Mouse (Mus musculus): ENCODE data around the gene Srrm4.
"Not testable (repeated sequence)": the region's sequence is repeated elsewhere in the genome, so short reads cannot be mapped to it uniquely, and the experiment has no call there.

The Srrm4 gene

GRCm38 (mm10) chr5:116438328-116438727 lies 153.3 kb downstream of the Srrm4 start:
- no peak for DNase-seq

- no peak for DNase-seq
These were observed 155.5 kb downstream of the Srrm4 start for GRCm38 (mm10) chr5:116436117-116436516.

DNA sequence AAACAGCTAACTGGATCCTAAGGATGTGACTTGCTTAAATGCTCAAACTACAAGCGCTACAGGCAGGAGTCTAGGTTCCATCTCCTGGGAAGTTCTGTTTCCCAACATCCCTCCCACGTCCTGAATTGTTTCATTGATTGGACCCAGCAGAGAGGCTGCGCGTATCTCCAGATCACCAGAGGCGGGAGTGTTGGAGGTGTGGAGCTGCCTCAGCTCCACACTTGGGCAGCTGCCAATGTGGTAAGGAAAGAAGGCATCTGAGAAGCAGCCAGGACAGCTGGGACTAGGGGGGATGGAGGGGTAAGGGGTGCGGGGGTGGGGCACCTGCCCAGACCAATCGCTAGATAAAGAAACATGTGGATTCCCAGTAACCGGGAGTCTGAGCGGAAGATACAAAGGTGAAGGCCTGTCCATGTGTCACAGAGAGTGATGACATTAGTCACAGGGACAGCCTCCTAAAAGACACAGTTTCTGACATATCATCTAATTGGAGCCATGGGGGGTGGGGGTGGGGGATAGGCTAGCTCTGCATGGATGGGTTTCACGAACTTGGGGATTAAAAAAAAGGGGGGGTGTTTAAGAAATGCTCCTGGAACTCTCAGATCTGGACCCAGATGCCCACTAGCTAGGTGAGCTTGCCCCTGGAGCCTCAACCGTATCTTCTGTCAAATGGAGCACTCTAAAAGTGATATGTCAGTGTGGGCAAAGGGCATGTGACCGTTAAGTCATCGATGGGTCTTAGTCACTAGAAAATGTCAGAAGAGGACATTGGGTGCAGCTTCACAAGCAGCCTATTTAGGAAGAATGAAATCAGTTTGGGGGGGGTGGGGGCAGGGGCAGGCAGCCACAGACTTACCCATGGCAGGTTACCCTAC lies 156.4 kb downstream of the Srrm4 start:
- no peak for DNase-seq

DNA sequence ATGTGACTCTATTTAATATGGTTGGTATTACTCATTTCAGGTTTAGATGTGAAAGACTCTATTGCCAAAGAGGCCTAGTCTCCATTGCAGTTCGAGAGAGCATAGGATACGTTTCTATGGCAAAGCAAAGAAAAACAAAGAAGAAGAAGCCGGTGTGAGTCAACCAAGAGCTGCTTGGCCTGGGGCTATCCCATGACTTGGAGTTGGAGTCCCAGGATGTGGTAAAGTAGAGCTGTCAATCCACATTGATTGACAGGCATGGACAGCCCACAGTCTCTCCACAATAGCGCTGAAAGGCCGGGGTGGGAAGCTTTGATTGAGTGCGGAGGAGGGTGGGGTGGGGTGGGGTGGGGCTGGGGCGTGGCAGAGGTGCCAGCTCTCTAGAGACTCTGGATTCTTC lies 158.7 kb downstream of the Srrm4 start:
- no peak for DNase-seq

GRCm38 (mm10) chr5:116426701-116427100 lies 164.9 kb downstream of the Srrm4 start:
- no peak for DNase-seq

DNA sequence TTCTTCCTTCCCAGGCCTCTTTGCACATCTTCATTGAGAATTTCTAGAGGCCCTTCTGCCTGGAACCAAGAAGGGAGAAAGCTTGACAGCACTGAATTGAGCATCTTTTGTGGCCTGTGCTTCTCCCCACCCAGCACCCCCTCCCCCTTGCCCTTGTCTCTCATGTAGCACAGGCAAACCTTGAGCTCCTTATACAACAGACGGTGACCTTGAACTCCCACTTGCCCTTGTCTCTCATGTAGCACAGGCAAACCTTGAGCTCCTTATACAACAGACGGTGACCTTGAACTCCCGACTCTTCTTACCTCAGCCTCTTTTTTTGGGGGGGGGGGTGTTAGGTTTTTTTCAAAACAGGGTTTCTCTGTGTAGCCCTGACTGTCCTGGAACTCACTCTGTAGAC lies 165.9 kb downstream of the Srrm4 start:
- not testable (repeated sequence) for DNase-seq

DNA sequence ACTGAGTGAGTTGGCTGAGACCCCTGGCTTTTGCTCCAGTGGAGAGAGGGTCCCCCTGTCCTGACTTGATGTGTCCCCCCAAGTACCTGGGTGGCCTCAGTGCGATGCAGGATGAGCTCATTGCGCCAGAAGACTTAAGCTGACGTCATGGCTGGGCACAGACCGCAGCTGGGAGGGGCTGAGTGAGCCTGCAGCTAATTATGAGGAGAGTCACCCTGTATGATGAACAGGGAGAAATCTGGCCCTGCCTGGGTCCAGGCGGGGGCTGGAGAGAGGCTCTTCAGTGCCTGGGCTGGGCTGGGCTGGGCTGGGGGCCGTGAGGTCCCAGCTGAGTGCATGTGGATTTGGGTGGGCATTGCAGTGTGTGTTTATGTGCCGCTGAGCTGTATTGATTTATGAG lies 166.3 kb downstream of the Srrm4 start:
- no peak for DNase-seq

- no peak for DNase-seq
These were observed 167.9 kb downstream of the Srrm4 start for GRCm38 (mm10) chr5:116423746-116424145.

DNA sequence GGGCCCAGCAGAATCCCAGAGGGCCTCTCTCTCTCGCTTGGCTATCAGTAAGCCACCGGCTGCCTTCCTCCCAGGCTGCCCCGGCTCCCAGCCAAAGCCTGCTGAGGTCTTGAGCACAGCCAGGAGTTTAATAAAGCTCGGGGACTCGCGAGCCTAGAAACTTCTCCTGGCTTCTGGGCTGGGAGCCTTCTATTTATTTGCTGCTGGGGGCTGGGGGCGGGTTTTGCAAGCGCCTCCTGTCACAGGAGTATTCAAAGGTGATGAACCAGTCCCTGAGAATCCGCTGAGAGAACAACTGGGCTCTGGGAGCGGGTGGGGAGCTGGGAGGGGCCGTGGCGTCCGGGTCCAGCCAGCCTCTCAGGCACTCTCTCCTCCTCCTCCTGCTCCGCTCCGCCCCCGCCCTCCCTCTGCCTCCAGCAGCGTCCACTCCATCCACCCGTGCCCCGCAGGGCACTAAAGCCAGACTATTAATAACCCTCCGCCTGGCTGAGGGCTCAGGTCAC lies 168.9 kb downstream of the Srrm4 start, which contains the start of gene Hspb8:
Hspb8 (minus strand) TSS at position 166 of the 503 bp plus-strand sequence.
- no peak for DNase-seq

DNA sequence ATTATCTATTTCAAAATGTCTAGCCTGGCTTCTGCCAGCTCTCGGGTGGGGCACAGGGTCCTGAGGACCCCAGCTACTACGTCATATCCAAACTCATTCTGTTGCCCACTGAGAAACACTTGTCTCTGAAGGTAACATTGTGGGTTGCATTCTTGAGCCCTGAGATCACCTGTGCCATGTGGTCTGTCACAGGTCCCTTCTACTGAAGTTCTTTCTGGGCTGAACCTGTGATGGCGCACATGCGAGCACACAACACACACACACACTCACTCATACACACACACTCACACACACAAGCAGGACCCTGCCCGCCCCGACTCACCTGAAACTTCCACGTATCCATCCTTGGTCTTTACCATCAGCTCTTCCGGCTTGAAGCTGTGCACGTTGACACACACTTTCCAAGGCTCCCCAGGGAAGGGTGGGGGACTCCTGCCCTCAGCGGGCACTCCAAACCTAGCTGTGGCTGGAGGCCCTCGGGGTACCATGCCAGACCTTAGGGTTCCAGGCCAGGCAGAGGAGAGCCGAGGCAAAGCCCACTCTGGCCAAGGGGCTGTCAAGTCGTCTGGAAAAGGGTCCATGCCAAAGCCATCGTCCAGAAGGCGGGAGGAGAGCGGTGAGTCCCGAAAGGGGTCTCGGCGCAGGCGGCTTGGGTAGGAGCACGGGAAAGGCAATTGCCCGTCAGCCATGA lies 169.7 kb downstream of the Srrm4 start:
- DNase-seq, result no peak

DNA sequence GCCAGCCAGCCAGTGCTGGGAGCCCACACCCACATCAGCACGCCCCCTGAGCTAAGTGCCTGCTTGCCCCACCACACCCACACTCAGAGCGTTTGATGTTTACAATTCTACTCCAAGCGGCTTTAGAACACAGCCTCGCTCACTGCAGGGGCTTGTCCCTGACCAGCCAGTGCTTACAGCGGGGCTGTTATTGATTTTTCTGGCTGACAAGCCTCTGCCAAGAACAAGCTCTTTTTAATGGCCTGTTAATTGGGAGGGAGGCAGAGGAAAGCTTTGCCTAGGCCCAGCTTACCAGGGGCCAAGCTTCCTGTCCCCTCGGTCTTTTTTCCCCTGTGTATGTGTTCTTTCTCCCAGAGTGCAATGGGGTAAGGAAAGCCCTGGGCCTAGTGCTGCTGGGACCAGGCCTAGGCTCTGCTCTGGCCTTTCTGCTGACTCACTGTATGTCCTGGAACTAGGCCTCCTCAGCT lies 170.8 kb downstream of the Srrm4 start:
- DNase-seq, result no peak

GRCm38 (mm10) chr5:116420213-116420612 lies 171.4 kb downstream of the Srrm4 start:
- DNase-seq, result no peak

DNA sequence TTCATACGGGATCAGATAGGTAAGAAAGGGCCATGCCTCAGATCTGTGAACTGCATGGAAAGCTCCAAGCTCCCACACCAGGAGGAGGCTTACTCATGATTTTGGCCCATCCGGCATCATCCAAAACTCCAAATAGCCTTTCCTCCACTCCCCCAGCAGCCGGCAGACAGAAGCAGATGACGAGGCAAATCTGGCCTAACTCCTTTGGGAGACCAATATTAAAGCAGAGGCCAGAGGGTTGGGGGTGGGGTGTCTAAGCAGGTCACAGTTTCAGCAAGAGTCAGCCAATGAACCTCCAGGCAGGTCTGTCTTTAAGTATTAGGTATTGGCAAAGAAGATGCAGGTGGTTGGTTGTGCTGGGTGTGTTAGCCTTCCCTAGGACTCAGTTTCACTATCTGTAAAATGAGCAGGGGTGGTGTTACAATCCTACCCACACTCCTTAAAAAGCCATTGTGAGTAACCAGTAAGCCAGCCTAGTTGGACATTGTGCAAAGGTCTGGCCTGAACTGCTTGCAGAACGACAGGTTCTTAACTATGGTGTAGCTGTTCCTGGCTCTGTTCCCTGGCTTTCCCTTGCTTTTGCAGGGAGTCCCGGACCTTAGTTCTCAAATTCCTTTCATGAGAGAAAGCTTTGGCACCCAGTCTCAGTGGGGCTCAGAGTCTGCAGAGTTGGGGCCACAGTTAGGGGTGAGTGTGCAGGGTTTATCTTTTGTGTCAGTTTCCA lies 172.1 kb downstream of the Srrm4 start:
- DNase-seq, result no peak

GRCm38 (mm10) chr5:116416208-116416607 lies 175.4 kb downstream of the Srrm4 start:
- DNase-seq, result no peak

- DNase-seq, result no peak
These were observed 181.7 kb downstream of the Srrm4 start for GRCm38 (mm10) chr5:116409689-116410590.

- no peak for DNase-seq
These were observed 182.7 kb downstream of the Srrm4 start for GRCm38 (mm10) chr5:116408965-116409364.

- no peak for DNase-seq
These were observed 183.7 kb downstream of the Srrm4 start for GRCm38 (mm10) chr5:116407936-116408335.

GRCm38 (mm10) chr5:116407321-116407720 lies 184.3 kb downstream of the Srrm4 start:
- DNase-seq, result no peak

DNA sequence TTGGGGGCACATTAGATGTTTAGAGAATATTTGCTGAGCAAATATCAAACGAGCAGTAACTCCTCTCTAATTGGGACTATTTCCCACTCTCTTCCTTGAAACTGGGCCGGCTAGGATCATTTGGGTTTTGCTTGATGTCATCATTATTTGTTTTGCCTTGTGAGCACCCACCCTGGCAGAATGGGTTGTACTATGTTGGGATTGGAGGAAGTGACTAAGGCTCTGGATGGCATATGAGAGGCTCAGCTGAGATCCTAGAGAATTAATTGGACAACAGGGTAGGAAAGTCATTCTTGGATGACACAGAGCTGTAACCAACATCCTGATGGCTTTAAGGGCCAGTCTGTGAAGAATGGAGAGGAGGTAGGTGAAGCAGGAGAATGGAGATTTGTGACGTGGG lies 185.1 kb downstream of the Srrm4 start:
- DNase-seq, result no peak

GRCm38 (mm10) chr5:116405934-116406333 lies 185.7 kb downstream of the Srrm4 start:
- DNase-seq, result no peak

- no peak for DNase-seq
These were observed 187.6 kb downstream of the Srrm4 start for GRCm38 (mm10) chr5:116404063-116404462.

- no peak for DNase-seq
These were observed 190.8 kb downstream of the Srrm4 start for GRCm38 (mm10) chr5:116400801-116401200.

Data from thymus, postnatal 25 days (tissue).